Mouse (Mus musculus) liver, adult 2 months (tissue): Measurements from ENCODE around the gene Ppm1g. TPM values are rescaled to one million over a fixed set of nuclear protein-coding genes. Genes with fewer than 3 reads are reported as not detected.
A peak's percentile ranks its signal among the peaks of the same experiment; 100 is the strongest.

ENCODE experiments used
- DNase-seq: peaks from one replicate; pipeline ENCODE4 v3.0.0-alpha.2; 2011; ENCODE audit warnings: low read depth, low spot score; ENCODE audit errors: extremely low read depth
- H3K27ac ChIP-seq: fragments of 200-500 bp; replicated peaks from 2 replicates; pipeline ENCODE4 v1.5.1; 2012; ENCODE audit warnings: low read depth, mild to moderate bottlenecking, control low read depth, inconsistent platforms, low read length; ENCODE audit not compliant: insufficient read depth
- H3K27me3 ChIP-seq: fragments of 200-500 bp; 2 replicates; pipeline ENCODE4 v1.6.1; 2012; ENCODE audit warnings: mild to moderate bottlenecking, moderate library complexity, low read length, inconsistent platforms; ENCODE audit not compliant: control insufficient read depth, insufficient read depth
- H3K36me3 ChIP-seq: fragments of 200-500 bp; 2 replicates; pipeline ENCODE4 v1.6.1; 2012; ENCODE audit warnings: low read length, inconsistent platforms; ENCODE audit not compliant: control insufficient read depth, insufficient read depth
- H3K4me1 ChIP-seq: fragments of 200-500 bp; 2 replicates; pipeline ENCODE4 v1.6.1; 2011; ENCODE audit warnings: low read length; ENCODE audit not compliant: control insufficient read depth, insufficient read depth
- H3K4me3 ChIP-seq: fragments of 200-500 bp; 2 replicates; pipeline ENCODE4 v1.5.1; 2011; ENCODE audit warnings: low read depth, mild to moderate bottlenecking, control low read depth, low read length, moderate library complexity; ENCODE audit not compliant: insufficient read depth
- H3K79me2 ChIP-seq: fragments of 200-500 bp; 2 replicates; pipeline ENCODE4 v1.6.1; 2012; ENCODE audit warnings: inconsistent platforms, mild to moderate bottlenecking, low read length, moderate library complexity; ENCODE audit not compliant: control insufficient read depth, insufficient read depth
- H3K9ac ChIP-seq: fragments of 200-500 bp; 2 replicates; pipeline ENCODE4 v1.6.1; 2012; ENCODE audit warnings: low read depth, mild to moderate bottlenecking, control low read depth, inconsistent platforms, low read length
- CTCF ChIP-seq: fragments of 200-500 bp; IDR thresholded peaks from 2 replicates; pipeline ENCODE4 v1.5.1; 2011; ENCODE audit warnings: low read depth, low read length, control low read depth
- POLR2A ChIP-seq: fragments of 200-500 bp; IDR thresholded peaks from 2 replicates; pipeline ENCODE4 v1.6.1; 2011; ENCODE audit warnings: low read length, control low read depth; ENCODE audit not compliant: insufficient read depth; ENCODE audit errors: extremely low read depth
- WGBS: fragments of 180-500 bp; shearing (Covaris S2); methylation state at CpG from one replicate; pipeline ENCODE4 v1.1.7; 2018; 5-methylcytosine and 5-hydroxymethylcytosine counted together
- polyA plus RNA-seq: library from polyadenylated mRNA; depleted of rRNA; stranded (reverse); fragments of >200 nt; gene quantifications from 2 replicates; pipeline ENCODE4 v1.2.3, GENCODE M21; 2012
- total RNA-seq: library from RNA; depleted of rRNA; stranded (reverse); fragments of >200 nt; gene quantifications from 2 replicates; pipeline ENCODE4 v1.2.3, GENCODE M21; 2014

The Ppm1g gene
- total and polyA plus RNA-seq, 2 experiments: 19.7 to 31.6 TPM

- no peak overlapping the region for H3K4me3 ChIP-seq
- WGBS: 90% methylated on average over 27 of the region's 27 CpGs
- DNase-seq: no peak
These were observed 20.1 kb downstream of the Ppm1g start for GRCm38 (mm10) chr5:31200327-31200768.

GRCm38 (mm10) chr5:31199893-31200292 lies 20.6 kb downstream of the Ppm1g start:
- no peaks in the 10 kb centered on the region for H3K27me3 ChIP-seq
- H3K4me1 ChIP-seq: peaks cover 4% of the 10 kb centered on the region
- H3K36me3 ChIP-seq: peaks cover 41% of the 10 kb centered on the region
- WGBS: 75% methylated on average over 9 of the region's 9 CpGs
- H3K9ac ChIP-seq: no peak overlapping the region
- H3K79me2 ChIP-seq: peaks cover 7% of the 10 kb centered on the region
- no peak overlapping the region for H3K4me3 ChIP-seq
- no peak for TF ChIP-seq POLR2A
- peak; percentile 25; the same call in 1 of the 2 replicates for TF ChIP-seq CTCF
- no peak for DNase-seq
- H3K27ac ChIP-seq: no peak overlapping the region

More at GRCm38 (mm10) chr5:31200327-31200768, 20.1 kb downstream of the Ppm1g start:
- Histone ChIP-seq H3K27me3 (no peaks in the 10 kb centered on the region), H3K36me3 (peaks cover 42% of the 10 kb centered on the region), H3K27ac (no peak overlapping the region), H3K4me1 (peaks cover 4% of the 10 kb centered on the region), H3K79me2 (peaks cover 7% of the 10 kb centered on the region), H3K9ac (no peak overlapping the region)
- TF ChIP-seq POLR2A (no peak), CTCF (no peak)

- WGBS: 95% methylated on average over 19 of the region's 19 CpGs
- Histone ChIP-seq H3K27ac (no peak overlapping the region), H3K4me1 (peaks cover 4% of the 10 kb centered on the region), H3K27me3 (no peaks in the 10 kb centered on the region), H3K4me3 (no peak overlapping the region), H3K9ac (no peak overlapping the region), H3K36me3 (peaks cover 40% of the 10 kb centered on the region), H3K79me2 (peaks cover 7% of the 10 kb centered on the region)
- TF ChIP-seq CTCF: no peak
- TF ChIP-seq POLR2A: no peak
- DNase-seq: no peak
These were observed 21.1 kb downstream of the Ppm1g start for GRCm38 (mm10) chr5:31199321-31199892.

GRCm38 (mm10) chr5:31198616-31199320 lies 21.7 kb downstream of the Ppm1g start:
- H3K27ac ChIP-seq: no peak overlapping the region
- H3K36me3 ChIP-seq: peaks cover 38% of the 10 kb centered on the region
- H3K79me2 ChIP-seq: peaks cover 7% of the 10 kb centered on the region
- TF ChIP-seq CTCF: no peak
- WGBS: 82% methylated on average over 5 of the region's 5 CpGs
- no peak overlapping the region for H3K4me3 ChIP-seq
- no peak overlapping the region for H3K9ac ChIP-seq
- H3K27me3 ChIP-seq: no peaks in the 10 kb centered on the region
- H3K4me1 ChIP-seq: peaks cover 4% of the 10 kb centered on the region
- DNase-seq: no peak

GRCm38 (mm10) chr5:31198170-31198569 lies 22.3 kb downstream of the Ppm1g start:
- Histone ChIP-seq H3K4me3 (no peak overlapping the region), H3K9ac (no peak overlapping the region), H3K4me1 (peaks cover 4% of the 10 kb centered on the region), H3K27ac (no peak overlapping the region), H3K36me3 (peaks cover 34% of the 10 kb centered on the region), H3K27me3 (no peaks in the 10 kb centered on the region), H3K79me2 (peaks cover 7% of the 10 kb centered on the region)
- no peak for TF ChIP-seq POLR2A
- no peak for TF ChIP-seq CTCF
- 77% methylated on average over 9 of the region's 9 CpGs for WGBS
- no peak for DNase-seq

GRCm38 (mm10) chr5:31197072-31197471 lies 23.4 kb downstream of the Ppm1g start:
- no peak for DNase-seq

More at GRCm38 (mm10) chr5:31197072-31197471, 23.4 kb downstream of the Ppm1g start:
- H3K4me1 ChIP-seq: peaks cover 1% of the 10 kb centered on the region
- no peak overlapping the region for H3K4me3 ChIP-seq
- TF ChIP-seq CTCF: no peak
- TF ChIP-seq POLR2A: no peak
- H3K27me3 ChIP-seq: no peaks in the 10 kb centered on the region
- H3K36me3 ChIP-seq: peaks cover 33% of the 10 kb centered on the region
- H3K9ac ChIP-seq: no peak overlapping the region
- H3K27ac ChIP-seq: no peak overlapping the region
- H3K79me2 ChIP-seq: peaks cover 7% of the 10 kb centered on the region
- WGBS: 95% methylated on average over 12 of the region's 12 CpGs
